Mouse (Mus musculus): ENCODE data around the gene Fancb. TPM values are rescaled to one million over a fixed set of nuclear protein-coding genes. Genes with fewer than 3 reads are reported as not detected.

Gene Fancb
- 0.44 TPM for polyA plus RNA-seq (2015; fragmentation: Illumina TruSeq; extraction: RNeasy Lipid Tissue Mini Kit (QIAGEN cat#74804); ENCODE audit: insufficient read depth, low read depth, low replicate concordance)

GRCm38 (mm10) chrX:164980193-164980775 is at the start of gene Fancb, which contains the start of gene Mospd2:
Fancb (plus strand) TSS chrX:164980592.
Mospd2 (minus strand) TSS chrX:164980375.

GRCm38 (mm10) chrX:165004779-165005324 is 24.5 kb downstream of the Fancb start, which contains the start of gene Gm17604:
Gm17604 (minus strand) TSS chrX:165004829.

Other genes with a start within 250 kb of the Fancb start
- gene Mospd2, start 217 bp upstream of the Fancb start, polyA plus RNA-seq (2015; fragmentation: Illumina TruSeq; extraction: RNeasy Lipid Tissue Mini Kit (QIAGEN cat#74804); ENCODE audit: insufficient read depth, low read depth, low replicate concordance), result 5.5 TPM
- gene Gm17604, start 24.2 kb downstream of the Fancb start, polyA plus RNA-seq (2015; fragmentation: Illumina TruSeq; extraction: RNeasy Lipid Tissue Mini Kit (QIAGEN cat#74804); ENCODE audit: insufficient read depth, low read depth, low replicate concordance), result not detected

All from pancreas, adult 10 weeks (tissue).